Mouse (Mus musculus) adrenal gland, adult 2 months (tissue): ENCODE data around the gene Spc24. TPM values are rescaled to one million over a fixed set of nuclear protein-coding genes. Genes with fewer than 3 reads are reported as not detected.

Experiments used
- DNase-seq: peaks from one replicate; pipeline ENCODE4 v3.0.0; 2021
- polyA plus RNA-seq: library from polyadenylated mRNA; depleted of rRNA; stranded (reverse); fragments of >200 nt; gene quantifications from 2 replicates; pipeline ENCODE4 v1.2.3, GENCODE M21; 2012
- total RNA-seq, 2 experiments: library from RNA; stranded (reverse); gene quantifications; 2 replicates each; pipeline ENCODE4 v1.2.3; 2021

Gene Spc24
- total and polyA plus RNA-seq, 3 experiments: 1.5 to 3.7 (median 1.9) TPM

DNA sequence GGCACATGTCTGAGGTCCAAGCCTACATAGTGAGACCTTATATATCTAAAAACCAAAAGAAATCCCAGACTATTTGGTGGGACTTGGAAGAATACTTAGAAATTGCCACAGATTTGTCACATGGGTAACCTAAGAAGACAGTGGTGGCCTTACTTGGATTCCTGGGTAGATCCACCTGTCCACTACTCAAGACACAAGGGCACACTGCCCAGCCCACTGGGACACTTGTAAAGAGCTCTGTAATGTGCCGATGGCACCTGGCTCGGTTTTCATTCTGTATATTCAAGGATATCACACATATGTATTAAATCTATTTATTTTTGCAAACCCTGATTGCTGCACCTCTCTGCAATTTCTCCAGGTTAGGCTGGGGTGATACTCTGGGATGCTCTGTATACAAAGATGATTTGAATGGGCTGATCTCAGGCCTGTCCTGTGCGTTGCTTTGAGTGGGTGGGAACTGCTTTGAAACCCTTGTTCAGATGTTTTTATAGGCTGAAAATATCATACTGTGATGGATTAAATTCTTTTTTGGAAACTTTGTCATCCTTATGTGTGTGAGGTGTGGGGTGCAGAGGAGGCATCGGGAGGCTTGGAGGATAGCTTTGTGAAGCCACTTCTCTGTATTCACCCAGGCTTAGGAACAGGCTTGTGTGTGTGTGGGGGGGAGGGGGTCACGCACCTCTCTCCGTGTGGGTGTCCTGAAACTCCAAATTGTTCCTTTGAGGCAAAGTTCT lies 10.6 kb downstream of the Spc24 start:
- DNase-seq: no peak

GRCm38 (mm10) chr9:21748491-21748890 lies 11.6 kb downstream of the Spc24 start:
- no peak for DNase-seq

DNA sequence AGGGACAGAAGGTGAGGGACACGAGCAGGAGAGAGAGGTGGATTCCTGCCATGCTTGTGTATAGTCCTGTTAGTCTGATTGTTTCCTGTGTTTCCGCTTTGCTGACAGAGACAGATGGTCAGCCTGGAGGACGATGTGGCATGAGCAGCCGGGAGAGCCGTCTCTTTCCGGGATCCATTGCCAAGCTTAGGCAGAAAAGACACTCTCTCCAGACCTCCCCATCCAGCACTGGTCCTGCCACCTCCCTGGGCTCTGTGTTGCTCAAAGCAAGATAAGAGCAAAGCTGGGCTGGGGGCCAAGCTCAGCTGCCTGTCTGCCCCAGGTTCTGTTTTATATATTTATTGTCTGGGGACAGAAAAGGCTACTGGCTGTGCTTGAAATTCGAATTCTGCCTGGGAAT lies 12.1 kb downstream of the Spc24 start:
- peak; percentile 82 for DNase-seq

DNA sequence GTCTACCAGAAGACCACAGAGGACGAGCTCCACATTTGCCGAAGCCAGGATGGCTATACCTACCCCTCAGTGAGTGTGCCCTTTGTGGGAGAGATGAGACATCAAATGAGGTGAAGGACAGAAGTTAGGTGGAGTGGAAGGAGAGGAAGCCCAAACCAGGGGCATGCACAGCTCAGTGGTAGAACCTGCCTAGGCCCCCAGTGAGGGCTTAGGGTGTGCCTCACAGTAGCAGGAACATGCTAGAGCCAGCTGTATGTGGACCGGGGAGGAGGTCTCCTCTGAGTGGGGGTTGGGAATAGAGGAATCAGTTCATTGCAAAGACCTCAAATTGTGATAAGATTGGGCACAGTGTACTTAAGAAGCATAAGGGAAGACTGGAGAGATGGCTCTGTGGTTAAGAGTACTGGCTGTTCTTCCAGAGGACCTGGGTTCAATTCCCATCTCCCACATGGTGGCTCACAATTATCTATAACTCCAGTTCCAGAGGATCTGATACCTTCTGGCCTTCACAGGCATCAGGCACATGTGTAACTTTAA lies 12.8 kb downstream of the Spc24 start:
- DNase-seq: no peak

- no peak for DNase-seq
Measured at GRCm38 (mm10) chr9:21741514-21741913, 18.6 kb downstream of the Spc24 start.

- DNase-seq: no peak
Measured at GRCm38 (mm10) chr9:21740427-21740826, 19.7 kb downstream of the Spc24 start.

DNA sequence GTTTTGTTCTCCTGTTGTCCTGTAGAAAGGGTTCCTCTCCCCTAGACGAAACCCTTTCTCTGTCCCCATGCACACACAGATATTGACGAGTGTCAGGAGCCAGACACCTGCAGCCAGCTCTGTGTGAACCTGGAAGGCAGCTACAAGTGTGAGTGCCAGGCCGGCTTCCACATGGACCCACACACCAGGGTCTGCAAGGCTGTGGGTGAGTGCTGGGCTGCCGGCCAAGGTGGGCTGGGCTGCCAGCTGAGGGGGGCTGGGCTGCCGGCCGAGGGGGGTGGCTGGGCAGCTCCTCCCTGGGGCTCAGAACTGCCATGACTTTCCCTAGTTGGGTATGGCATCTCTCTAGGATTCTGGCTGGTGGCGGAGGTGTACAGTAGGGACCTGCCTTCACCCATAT lies 21.3 kb downstream of the Spc24 start:
- DNase-seq: no peak

GRCm38 (mm10) chr9:21737188-21737587 lies 22.9 kb downstream of the Spc24 start:
- DNase-seq: no peak

DNA sequence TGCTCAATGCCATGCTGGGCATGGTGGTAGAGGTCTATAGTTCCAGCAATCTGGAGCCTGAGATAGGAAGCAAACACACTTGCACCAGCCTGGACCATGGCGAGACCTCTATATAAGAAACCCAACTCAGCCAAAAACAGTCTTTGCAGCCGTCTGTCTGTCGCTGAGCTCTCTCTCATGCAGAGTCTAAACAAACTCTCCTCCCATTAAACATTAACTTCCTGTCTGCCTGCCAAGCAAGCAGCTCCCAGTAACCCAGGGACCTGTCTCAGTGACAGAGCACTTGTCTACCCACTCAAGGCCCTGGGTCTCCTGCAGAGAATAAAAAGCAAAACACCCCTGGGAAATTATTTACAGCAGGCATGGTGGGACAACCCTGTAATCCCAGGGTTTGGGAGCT lies 23.5 kb downstream of the Spc24 start:
- no peak for DNase-seq

- DNase-seq: peak; percentile 57
Measured at GRCm38 (mm10) chr9:21735126-21735525, 25.0 kb downstream of the Spc24 start.

- DNase-seq: no peak
Measured at GRCm38 (mm10) chr9:21733989-21734388, 26.1 kb downstream of the Spc24 start.

DNA sequence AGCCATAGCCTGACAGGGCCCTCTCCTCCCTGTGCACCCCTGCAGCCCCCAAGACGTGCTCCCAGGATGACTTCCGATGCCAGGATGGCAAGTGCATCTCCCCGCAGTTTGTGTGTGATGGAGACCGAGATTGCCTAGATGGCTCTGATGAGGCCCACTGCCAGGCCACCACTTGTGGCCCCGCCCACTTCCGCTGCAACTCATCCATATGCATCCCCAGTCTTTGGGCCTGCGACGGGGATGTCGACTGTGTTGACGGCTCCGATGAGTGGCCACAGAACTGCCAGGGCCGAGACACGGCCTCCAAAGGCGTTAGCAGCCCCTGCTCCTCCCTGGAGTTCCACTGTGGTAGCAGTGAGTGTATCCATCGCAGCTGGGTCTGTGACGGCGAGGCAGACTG lies 26.7 kb downstream of the Spc24 start:
- no peak for DNase-seq

DNA sequence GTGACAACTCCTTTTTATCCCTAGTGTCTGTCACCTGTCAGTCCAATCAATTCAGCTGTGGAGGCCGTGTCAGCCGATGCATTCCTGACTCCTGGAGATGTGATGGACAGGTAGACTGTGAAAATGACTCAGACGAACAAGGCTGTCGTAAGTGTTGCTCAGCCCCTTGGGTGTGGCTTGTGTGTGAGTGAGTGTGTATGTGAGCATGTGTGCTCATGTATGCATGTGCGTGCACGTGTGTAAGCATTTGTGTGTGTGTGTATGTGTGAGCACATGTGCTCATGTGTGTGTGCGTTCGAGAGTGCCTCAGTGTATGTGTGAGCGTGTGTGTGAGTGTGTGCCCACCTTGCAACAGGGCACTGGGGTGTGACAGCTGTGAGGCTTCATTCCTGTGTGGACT lies 27.8 kb downstream of the Spc24 start:
- no peak for DNase-seq

GRCm38 (mm10) chr9:21729264-21729663 lies 30.8 kb downstream of the Spc24 start:
- peak; percentile 84 for DNase-seq

- peak; percentile 74 for DNase-seq
Measured at GRCm38 (mm10) chr9:21728261-21728832, 31.8 kb downstream of the Spc24 start.

GRCm38 (mm10) chr9:21726218-21726975 lies 33.7 kb downstream of the Spc24 start:
- DNase-seq: peak; percentile 48

- DNase-seq: no peak
Measured at GRCm38 (mm10) chr9:21725224-21726121, 34.6 kb downstream of the Spc24 start.

DNA sequence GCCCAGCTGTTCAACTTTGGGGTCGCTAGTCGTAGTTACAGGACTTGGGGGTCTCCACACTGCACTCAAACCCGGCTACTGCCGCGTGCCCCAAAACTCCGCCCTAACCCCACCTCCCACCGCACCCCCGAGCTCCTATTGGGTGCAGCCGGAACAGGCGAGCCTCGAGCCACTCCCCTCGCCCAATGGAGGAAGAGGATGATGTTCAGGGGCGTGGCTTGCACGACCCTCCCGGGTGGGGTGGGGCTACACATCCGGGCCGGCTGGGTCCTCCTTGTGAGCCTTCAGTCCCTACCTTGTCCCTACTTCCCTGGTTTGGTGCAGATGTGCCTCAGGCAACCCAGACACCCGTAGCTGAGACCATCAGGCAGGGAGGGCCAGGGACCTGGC lies 36.0 kb downstream of the Spc24 start:
- DNase-seq: peak; percentile 97

DNA sequence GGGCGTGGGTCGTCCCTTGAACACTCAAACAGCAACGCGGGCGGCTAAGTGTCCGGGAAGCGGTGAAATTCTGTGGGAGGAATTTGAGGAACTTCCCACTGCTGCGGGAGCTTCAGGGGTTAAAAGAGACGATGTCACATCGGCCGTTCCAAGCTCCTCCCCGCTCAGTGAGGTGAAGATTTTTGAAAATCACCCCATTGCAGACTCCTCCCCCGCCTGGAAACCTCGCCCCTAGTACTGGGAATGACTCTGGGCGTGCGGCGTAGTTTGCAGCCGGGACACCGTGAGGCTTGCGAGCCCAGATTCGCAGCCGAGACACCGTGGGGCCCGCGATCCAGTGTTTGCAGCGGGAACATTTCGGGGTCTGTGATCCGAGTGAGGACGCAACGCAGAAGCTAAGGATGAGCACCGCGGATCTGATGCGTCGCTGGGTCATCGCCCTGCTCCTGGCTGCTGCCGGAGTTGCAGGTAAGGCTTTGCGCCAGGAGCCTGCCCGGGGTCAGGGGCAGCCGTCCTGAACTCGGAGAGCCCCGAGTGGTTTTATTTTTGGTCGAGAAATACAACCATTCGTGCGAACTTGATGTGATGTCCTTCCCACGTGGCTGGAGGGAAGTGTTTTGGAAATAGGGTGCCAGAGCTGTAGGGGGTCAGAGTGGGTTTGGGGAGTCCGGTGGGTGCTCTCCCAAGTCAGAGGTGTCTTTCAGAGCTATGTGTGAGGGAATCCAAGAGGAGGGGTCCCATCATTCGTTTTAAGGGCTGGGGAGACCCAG lies 36.5 kb downstream of the Spc24 start, which contains the start of gene Ldlr:
Ldlr (plus strand) TSS at position 107 of the 770 bp plus-strand sequence.
- DNase-seq: peak; percentile 94

- peak; percentile 33 for DNase-seq
Measured at GRCm38 (mm10) chr9:21721036-21721435, 39.1 kb downstream of the Spc24 start.

DNA sequence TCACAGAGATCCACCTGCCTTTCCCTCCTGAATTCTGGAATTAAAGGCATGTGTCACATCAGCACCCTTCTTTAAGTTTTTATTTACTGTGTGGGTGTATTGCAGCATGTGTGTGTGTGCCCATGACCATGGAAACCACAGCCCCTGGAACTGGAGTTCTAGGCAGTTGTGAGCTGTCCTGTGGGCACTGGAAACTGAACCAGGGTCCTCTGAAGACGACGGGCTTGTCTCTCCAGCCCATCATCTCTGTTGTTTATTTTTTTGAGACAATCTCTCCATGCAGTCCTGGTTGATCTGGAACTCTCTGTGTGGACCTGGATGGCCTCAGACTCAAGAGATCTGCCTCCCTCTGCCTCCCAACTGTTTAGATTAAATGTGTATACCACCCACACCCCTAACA lies 43.1 kb downstream of the Spc24 start:
- DNase-seq: no peak
